Mouse (Mus musculus): Measurements from ENCODE around the gene Arrb1.

- TF ChIP-seq CTCF (IDR thresholded peaks at IDR 0.05; ENCODE audit: low read depth, low read length) (no peak), POLR2A (IDR thresholded peaks at IDR 0.05; ENCODE audit: extremely low read depth, insufficient read depth, low read length) (no peak)
These were observed 4.8 kb downstream of the Arrb1 start for GRCm38 (mm10) chr7:99540016-99540415.

Data from liver, adult 2 months (tissue).